Mouse (Mus musculus) heart, postnatal 4 days (tissue): ENCODE measurements around the gene BC030867. TPM values are rescaled to one million over a fixed set of nuclear protein-coding genes. Genes with fewer than 3 reads are reported as not detected.
"Not testable (repeated sequence)": the region's sequence is repeated elsewhere in the genome, so short reads cannot be mapped to it uniquely, and the experiment has no call there.

Source experiments
- DNase-seq: peaks from one replicate; pipeline ENCODE4 v3.0.0; 2021
- total RNA-seq, 2 experiments: library from RNA; stranded (reverse); gene quantifications; 2 replicates each; pipeline ENCODE4 v1.2.3; 2021

The BC030867 gene
- total RNA-seq, 2 experiments from 2014 or later = 5.3 TPM

GRCm38 (mm10) chr11:102258095-102258494, 9.4 kb downstream of the BC030867 start:
- DNase-seq = no peak

- DNase-seq = no peak
Observed at GRCm38 (mm10) chr11:102258521-102258920, 9.8 kb downstream of the BC030867 start.

- no peak for DNase-seq
Observed at GRCm38 (mm10) chr11:102263211-102263610, 14.5 kb downstream of the BC030867 start.

GRCm38 (mm10) chr11:102265816-102266215, 17.1 kb downstream of the BC030867 start:
- no peak for DNase-seq

DNA sequence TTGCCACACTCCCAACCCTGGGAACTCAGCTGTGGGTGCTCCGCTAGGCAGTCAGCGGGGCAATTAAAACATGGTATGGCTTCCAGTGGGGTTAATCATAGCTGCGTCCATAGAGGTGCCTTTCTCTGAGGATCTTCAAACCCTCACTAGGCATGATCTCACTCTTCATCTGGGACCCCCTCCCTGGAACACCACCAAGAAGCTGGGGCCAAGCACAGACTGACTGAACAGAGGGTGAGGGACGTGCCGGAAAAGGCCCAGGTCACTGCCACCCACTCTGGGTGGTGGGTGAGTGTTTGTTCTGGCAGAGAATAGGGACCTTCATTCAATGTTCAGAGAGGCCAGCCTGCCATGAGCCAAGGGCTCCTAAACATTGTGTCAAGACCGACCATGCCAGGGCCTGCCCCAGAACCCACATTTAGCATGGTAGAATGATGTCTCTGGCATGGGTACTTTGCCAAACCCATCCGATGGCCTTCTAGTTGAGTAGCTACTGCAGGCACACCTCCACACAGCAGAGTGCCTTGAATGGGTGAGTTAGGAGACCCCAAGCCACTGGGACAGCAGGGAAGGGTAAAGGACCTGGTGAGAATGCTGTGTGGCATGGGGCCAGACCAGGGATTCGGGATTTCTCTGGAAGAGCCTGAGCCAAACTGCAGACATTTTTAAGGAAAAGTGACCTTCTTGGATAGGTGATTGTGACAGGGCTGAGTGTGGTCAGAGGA, 18.1 kb downstream of the BC030867 start:
- no peak for DNase-seq

- peak; percentile 85 for DNase-seq
Observed at GRCm38 (mm10) chr11:102267480-102267879, 18.8 kb downstream of the BC030867 start.

GRCm38 (mm10) chr11:102268520-102269244, 20.0 kb downstream of the BC030867 start, which contains the start of gene Asb16:
Gene Asb16, plus strand, starts transcription at chr11:102268743.
- DNase-seq = no peak

DNA sequence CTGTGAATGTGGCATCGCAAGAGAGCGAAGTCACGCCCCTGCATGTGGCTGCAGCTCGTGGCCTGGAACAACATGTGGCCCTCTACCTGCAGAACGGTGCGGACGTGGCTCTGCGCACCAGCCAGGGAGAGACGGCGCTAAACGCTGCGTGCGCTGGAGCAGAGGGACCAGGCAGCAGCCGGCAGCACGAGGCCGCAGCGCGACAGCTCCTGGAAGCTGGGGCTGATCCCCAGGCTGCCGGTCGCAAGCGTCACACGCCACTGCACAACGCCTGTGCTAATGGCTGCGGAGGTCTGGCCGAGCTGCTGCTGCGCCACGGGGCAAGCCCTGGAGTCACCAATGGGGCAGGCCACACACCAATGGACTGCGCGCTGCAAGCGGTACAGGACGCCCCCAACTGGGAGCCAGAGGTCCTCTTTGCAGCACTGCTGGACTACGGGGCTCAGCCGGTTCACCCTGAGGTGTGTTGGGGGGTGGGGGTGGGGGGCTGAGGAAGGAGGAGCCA, 27.8 kb downstream of the BC030867 start:
- DNase-seq = peak; percentile 51

DNA sequence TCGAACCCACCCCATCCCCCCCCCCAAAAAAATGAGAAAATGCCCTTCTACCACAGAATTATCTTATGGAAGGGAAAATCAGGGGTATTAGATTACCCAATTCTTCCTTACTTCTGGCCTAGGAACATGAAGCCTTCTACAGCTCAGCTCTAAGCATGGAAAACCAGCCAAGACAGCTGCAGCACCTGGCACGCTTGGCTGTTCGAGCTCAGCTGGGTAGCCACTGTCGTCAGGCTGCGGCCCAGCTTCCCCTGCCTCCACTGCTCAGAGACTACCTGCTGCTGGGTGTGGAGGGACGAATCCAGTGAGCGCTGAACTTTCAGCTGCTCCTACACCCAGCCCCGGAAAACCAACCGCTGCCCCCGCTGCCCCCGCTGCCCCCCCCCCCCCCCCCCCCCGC, 29.1 kb downstream of the BC030867 start:
- no peak for DNase-seq

GRCm38 (mm10) chr11:102279595-102279994, 30.9 kb downstream of the BC030867 start:
- DNase-seq = no peak

- not testable (repeated sequence) for DNase-seq
Observed at GRCm38 (mm10) chr11:102280267-102280666, 31.6 kb downstream of the BC030867 start.

DNA sequence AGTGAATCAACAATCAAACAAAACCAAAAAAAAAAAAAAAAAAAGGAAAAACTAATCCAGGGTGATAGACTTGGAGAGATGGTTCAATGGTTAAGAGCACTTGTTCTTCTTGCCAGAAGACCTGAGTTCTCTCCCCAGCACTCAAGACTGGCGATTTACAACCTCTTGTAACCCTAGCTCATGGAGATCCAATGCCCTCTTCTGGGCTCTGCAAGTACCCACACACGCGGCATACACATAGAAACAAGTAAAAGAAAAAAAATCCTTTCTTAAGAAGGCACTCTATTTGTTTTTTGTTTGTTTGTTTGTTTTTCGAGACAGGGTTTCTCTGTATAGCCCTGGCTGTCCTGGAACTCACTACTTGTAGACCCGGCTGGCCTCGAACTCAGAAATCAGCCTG, 35.2 kb downstream of the BC030867 start:
- no peak for DNase-seq

GRCm38 (mm10) chr11:102284501-102285094, 35.9 kb downstream of the BC030867 start, which contains the start of gene Tmub2:
Gene Tmub2, plus strand, starts transcription at chr11:102284931.
- peak; percentile 96 for DNase-seq

GRCm38 (mm10) chr11:102285095-102285834, 36.6 kb downstream of the BC030867 start:
- DNase-seq = no peak

- DNase-seq = no peak
Observed at GRCm38 (mm10) chr11:102287485-102287884, 38.8 kb downstream of the BC030867 start.

- no peak for DNase-seq
Observed at GRCm38 (mm10) chr11:102288027-102288804, 39.5 kb downstream of the BC030867 start.

GRCm38 (mm10) chr11:102288913-102289312, 40.2 kb downstream of the BC030867 start:
- peak; percentile 30 for DNase-seq

GRCm38 (mm10) chr11:102289511-102290100, 40.9 kb downstream of the BC030867 start:
- no peak for DNase-seq

- DNase-seq = no peak
Observed at GRCm38 (mm10) chr11:102290141-102290540, 41.5 kb downstream of the BC030867 start.

- peak; percentile 20 for DNase-seq
Observed at GRCm38 (mm10) chr11:102291051-102291535, 42.4 kb downstream of the BC030867 start.

DNA sequence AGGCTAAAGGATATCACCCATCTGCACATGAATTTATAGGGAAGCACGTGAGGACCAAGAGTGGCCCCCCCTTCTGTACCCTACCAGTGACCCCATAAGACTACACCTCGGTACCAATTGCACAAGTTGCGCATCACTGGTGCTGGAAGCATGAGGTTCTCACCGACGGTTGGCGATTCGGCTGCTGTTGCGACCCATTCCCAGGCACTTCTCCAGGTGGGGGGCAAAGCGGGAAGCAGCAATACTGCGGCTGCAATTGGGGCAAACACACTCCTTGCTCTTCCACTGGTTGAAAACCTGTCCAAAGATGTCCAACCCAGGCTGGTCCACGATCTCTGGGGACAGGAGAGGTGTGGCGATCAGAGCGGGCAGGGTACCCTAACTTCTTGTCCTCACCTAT, 45.3 kb downstream of the BC030867 start:
- no peak for DNase-seq
